Mouse (Mus musculus): ENCODE measurements around the gene Wdr27.
"Not testable (repeated sequence)": the region's sequence is repeated elsewhere in the genome, so short reads cannot be mapped to it uniquely, and the experiment has no call there.

Wdr27 gene

DNA sequence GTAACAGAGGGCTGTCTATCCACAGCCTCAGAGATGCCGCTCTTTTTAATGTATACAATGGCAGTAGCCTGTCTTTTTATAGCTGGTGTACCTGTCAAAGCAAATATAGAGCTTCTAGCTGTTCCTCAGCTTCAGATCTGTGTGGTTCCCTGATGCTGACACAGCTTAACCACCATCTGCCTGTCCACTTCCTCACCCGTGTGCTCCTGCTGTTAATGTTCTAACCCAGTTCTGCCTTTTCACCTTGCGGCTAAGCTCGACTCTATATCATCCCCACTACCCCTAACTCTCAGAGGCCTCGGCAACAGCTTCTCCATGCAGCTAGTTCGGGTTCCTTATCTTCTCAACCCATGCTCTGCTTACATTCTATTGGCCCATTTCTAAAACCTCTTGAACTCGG, 12.3 kb downstream of the Wdr27 start:
- DNase-seq (ENCODE audit: low spot score): no peak

- DNase-seq (ENCODE audit: low spot score): no peak
Measured at GRCm38 (mm10) chr17:14928631-14929030, 14.3 kb downstream of the Wdr27 start.

- DNase-seq (ENCODE audit: low spot score): no peak
Measured at GRCm38 (mm10) chr17:14927644-14928218, 15.2 kb downstream of the Wdr27 start.

GRCm38 (mm10) chr17:14921582-14921981, 21.4 kb downstream of the Wdr27 start:
- no peak for DNase-seq (ENCODE audit: low spot score)

DNA sequence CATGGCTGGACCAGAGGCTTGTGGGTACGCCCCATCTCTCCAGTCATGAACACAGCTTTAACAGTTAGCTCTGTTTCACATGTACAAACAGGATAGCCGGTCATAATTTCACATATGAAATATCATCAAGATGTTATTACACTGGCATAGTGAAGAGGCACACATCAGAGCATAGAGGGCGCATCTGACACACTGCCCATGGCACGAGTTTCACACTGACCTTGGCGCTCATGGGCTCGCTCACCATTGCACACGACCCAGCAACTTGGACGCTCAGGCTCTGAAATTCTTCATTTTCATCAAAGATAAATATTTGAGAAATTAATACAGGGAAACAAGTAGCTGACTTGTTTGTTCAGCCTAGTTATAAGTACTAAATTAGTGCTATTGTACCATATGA, 25.1 kb downstream of the Wdr27 start:
- no peak for DNase-seq (ENCODE audit: low spot score)

DNA sequence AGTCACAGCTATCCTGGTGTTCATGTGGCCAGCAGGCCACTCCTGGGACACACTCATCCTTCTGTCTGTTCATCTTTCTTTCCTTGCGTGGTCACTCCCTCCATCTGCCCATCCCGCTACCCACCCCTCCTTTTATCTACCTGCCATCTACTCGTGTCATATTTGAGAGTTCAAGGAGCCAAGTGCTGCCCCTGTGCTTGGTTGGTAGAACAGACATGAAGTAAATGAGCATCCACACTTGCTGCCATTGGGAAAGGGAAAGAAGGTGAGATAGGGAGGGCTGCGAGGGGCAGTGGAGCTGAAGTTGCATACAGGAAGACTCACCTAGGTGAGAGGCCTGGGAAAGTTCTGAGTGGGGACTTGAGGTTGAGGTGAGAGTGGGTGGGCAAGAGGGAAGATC, 28.6 kb downstream of the Wdr27 start:
- DNase-seq (ENCODE audit: low spot score): no peak

GRCm38 (mm10) chr17:14912981-14913380, 30.0 kb downstream of the Wdr27 start:
- DNase-seq (ENCODE audit: low spot score): no peak

GRCm38 (mm10) chr17:14912420-14912819, 30.5 kb downstream of the Wdr27 start:
- no peak for DNase-seq (ENCODE audit: low spot score)

DNA sequence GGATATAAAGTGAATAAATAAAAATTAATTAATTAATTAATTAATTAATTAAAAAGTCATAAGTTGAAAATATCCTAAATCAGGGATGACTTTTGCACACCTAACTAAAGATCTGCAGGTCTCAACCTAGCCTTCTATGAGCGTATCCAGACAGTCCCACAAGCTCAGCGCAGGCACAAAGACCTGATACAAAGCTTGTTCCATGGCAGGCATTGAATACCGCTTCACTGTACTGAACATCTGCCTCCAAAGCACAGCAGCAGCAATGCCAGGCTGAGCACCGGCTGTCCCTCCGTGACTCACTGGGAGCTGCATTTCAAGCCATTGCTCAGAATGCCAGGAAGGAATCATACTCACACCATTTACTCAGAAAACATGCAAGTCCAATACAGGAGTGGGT, 32.2 kb downstream of the Wdr27 start:
- no peak for DNase-seq (ENCODE audit: low spot score)

- no peak for DNase-seq (ENCODE audit: low spot score)
Measured at GRCm38 (mm10) chr17:14909331-14909730, 33.6 kb downstream of the Wdr27 start.

DNA sequence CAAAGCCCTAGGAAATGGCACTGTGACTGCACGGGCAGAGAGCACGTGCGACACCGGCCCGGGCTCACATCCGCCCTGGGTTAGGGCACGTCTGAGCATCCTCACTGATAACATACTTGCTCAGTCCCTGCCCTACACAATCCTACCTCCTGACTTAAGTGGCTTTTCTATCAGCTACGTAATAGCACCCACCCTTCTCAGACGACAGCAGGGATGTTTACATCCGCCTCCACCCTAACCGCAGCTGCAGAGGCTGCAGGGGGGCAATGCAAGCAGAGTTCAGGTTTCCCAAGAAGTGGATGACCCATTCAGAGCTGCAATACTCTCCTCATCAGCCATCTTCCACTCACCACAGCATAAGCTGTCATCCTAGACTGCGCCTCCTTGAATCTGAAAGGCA, 35.8 kb downstream of the Wdr27 start:
- no peak for DNase-seq (ENCODE audit: low spot score)

DNA sequence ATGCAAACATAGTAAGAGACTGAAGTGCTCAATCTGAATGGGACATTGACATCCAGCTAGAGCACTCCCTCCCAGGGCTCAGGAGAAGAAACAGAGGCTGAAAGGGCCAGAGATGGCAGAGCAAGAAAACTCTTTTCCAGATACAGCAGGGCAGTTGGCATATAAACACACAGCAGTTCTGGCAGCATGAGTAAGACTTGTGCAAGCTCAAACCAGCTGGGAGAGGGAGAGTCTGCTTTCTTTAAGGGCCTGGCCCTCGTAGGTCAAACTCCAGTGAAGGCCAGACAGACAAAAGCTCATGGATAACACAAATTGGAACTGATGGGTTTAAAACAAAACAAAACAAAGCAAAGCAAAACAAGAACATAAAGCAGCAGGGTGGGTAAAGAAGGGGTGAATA, 36.3 kb downstream of the Wdr27 start:
- no peak for DNase-seq (ENCODE audit: low spot score)

DNA sequence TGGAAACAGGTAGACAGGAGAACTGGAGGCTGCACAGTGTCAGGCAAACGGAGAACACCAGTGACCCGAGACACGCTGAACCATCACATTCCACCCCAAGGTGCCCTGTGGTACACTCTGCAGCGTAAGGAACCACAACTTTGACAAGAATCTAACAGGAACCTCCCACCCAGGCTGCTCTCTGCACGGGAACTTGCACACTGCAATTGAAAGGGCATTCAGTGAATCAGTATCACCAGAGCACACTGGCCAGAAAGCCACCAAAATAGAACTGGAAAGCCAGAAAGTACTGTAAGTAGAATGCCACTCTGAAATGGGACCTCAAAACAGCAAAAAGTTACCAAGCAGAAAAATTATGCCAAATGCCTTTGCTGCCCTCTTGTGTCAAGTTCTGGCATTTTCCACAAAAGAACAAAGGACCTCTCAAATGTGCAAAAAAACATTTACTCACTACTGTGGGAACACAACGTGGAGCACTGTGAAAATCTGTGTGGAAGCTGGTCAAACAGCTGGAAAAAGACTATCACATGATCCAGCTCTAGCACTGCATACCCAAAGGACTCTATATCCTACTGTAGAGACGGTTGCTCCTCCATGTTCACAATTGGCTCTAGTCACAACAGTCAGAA, 38.2 kb downstream of the Wdr27 start:
- DNase-seq (ENCODE audit: low spot score): no peak

DNA sequence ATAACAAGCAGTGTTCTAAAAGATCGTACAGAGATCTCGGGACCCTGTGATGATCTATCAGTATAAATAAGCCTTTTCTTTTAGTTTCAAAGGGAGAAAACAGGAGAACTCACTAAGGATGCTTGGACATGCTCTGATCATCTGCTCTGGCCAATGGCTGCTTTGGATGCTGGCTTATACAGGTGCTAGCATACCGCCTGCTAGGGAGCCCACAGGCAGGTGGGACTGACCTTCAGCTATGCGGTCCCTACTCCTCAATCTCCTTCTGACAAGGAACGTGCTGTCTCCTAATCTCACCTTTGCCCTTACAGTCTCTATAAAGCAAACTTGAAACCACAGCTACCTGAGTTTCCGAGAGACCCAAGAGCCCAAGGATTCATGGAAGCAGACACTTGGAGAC, 38.8 kb downstream of the Wdr27 start:
- DNase-seq (ENCODE audit: low spot score): no peak

DNA sequence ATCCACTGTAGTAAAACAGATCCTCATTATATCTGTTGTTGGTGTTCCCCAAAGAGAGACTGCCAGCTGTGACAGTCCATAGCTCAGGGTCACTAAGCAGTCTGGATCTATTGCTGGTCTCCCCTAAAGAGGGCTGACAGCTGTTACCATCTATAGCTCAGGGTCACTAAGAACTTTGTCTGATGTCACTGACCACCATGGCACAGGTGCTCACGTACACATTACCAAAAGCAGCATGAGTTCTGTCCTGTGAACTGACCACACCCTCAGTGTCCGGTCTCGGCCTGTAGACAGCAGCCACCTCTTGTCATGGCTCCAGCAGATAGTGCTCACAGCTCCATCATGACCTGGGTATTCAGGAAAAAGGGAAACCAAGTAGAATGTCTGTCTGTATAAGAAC, 39.7 kb downstream of the Wdr27 start:
- DNase-seq (ENCODE audit: low spot score): no peak

DNA sequence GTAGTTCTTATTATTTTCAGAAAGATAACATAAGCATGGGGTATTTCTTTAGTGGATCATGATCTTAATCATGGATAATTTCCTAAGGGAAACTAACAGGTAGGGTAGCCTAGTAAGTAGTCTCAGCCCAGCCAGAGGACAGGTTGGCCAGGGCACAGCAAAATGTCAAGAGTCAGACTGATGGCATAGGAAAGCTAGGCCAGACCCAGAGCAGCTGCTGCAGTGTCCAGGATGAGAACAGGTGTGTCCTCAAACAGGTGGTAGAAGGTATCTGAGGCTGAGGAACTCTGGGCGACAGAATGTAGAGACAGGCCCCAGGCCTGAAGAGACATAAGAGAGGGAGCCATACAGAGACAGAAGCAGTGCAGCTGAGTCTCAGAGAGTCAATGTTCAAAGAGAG, 44.0 kb downstream of the Wdr27 start:
- DNase-seq (ENCODE audit: low spot score): no peak

DNA sequence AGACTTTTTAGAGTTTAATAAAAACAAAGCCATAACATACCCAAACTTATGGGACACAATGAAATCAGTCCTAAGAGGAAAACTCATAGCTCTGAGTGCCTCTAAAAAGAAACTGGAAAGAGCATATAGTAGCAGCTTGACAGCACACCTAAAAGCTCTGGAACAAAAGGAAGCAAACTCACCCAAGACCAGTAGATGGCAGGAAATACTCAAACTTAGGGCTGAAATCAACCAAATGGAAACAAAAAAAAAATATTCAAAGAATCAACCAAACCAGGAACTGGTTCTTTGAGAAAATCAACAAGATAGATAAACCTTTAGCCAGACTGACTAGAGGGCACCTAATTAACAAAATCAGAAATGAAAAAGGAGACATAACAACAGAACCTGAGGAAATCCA, 47.9 kb downstream of the Wdr27 start:
- DNase-seq (ENCODE audit: low spot score): not testable (repeated sequence)

- no peak for DNase-seq (ENCODE audit: low spot score)
Measured at GRCm38 (mm10) chr17:14886933-14887332, 56.0 kb downstream of the Wdr27 start.

- DNase-seq (ENCODE audit: low spot score): no peak
Measured at GRCm38 (mm10) chr17:14874656-14875204, 68.2 kb downstream of the Wdr27 start.

DNA sequence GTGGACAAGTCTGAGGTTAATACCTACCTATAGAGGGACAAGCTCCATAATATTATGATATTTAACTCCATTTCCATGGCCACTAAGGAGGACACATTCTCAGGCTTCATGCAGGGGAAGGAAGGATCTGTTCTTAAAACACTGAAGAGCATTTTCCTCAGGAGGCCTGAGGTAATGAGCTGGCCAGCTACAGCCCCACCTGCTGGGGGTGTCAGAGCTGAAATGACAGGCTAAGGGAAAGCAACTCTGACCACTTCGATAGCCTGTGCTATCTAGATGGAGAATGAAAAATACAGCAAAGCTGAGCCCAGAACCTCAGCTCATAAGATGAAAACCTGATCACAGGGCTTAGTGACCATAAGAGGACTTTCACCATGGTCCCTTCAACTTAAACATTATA, 82.7 kb downstream of the Wdr27 start:
- DNase-seq (ENCODE audit: low spot score): no peak

- DNase-seq (ENCODE audit: low spot score): no peak
Measured at GRCm38 (mm10) chr17:14847709-14848108, 95.2 kb downstream of the Wdr27 start.

GRCm38 (mm10) chr17:14846880-14847279, 96.1 kb downstream of the Wdr27 start:
- DNase-seq (ENCODE audit: low spot score): no peak

DNA sequence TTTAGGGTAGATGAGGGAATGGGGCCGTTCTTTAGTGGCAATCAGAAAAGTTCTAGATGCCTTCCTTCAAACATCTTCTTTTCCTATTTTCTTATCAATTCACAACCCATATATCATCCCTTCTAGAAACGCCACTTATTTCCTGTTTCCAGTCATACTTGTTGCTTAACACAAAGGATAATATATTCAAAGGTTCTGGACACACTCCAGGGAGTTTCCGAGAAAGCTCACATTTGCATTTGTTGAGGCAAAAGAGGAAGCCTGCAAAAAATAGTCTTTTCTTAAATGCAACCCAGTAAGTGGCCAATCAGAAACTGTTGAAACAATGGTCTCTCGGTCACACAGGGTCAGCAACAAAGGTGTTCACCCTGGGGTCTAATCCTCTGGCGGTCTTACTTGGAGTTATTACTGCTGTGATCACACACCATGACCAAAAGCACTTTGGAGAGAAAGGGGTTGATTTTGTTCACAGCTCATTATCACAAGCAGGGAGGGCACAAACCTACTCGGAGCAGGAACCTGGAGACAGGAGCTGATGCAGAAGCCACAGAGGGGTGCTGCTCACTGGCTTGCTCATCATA, 116.2 kb downstream of the Wdr27 start:
- no peak for DNase-seq (ENCODE audit: low spot score)

GRCm38 (mm10) chr17:14824938-14825337, 118.0 kb downstream of the Wdr27 start:
- peak; percentile 76 for DNase-seq (ENCODE audit: low spot score)

Measured in ovary, postnatal 36 days (tissue).